Mouse (Mus musculus): ENCODE results near the gene Matn4.
"Not testable (repeated sequence)": the region's sequence is repeated elsewhere in the genome, so short reads cannot be mapped to it uniquely, and the experiment has no call there.

The Matn4 gene

DNA sequence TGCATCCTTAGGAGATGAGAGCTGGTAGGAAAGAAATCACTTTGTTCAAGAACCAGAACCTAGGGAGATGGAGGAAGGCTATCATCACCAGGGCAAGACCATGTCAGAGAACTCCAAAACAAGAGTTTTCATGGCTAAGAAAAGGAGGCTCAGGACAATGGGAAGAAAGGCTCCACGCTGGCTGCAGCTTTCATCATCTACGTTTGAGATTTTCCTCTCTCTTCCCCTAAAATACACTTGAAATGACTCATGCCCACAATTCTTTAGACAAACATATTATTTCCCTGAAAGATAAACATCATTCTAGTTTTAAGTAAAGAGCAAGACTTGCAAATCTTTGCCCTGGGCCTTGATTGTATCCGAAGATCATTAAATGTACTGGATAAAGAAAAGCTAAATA is 33.6 kb downstream of the Matn4 start:
- no peak for DNase-seq (ENCODE audit: low spot score)

DNA sequence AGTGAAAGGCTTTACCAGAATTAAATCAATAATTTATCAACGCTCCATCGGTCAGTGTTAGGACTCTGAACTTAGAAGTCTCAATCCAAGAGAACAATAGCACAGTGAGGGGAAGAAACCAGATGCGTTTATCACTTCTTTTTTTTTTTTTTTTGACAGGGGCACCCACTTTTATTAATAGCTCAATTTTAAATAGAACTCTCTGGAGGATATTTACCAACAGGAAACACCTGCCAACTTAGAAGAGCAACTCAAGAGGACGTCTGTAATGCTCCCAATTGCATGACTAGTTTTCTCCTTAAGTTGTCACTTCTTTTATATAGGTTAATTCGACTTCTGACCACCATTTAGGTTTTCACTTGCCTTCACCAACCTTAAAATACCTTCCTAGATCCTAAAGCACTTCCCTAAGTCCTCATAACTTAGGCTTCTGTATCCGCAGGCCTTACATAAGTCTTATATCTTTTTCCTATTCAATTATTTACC is 36.3 kb downstream of the Matn4 start:
- DNase-seq (ENCODE audit: low spot score) = no peak

DNA sequence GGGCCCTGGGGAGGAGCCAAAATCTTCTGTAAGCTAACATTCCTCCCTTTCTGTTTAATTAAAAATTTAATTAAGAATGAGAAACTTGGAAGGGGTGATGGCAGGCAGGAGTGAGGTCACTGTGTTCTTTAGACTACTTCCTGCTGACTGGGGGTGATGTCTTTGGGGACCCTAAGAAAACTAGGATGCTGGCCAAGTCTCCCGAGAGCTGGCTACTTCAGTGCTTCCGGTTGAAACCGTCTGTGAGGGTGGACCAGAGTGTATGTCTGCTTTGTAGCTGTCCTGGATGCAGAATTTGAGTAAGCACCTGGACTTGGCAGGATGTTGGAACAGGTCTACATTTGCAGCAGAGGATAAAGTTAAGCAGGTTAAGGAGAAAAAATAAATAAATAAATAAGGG is 38.0 kb downstream of the Matn4 start:
- DNase-seq (ENCODE audit: low spot score) = no peak

DNA sequence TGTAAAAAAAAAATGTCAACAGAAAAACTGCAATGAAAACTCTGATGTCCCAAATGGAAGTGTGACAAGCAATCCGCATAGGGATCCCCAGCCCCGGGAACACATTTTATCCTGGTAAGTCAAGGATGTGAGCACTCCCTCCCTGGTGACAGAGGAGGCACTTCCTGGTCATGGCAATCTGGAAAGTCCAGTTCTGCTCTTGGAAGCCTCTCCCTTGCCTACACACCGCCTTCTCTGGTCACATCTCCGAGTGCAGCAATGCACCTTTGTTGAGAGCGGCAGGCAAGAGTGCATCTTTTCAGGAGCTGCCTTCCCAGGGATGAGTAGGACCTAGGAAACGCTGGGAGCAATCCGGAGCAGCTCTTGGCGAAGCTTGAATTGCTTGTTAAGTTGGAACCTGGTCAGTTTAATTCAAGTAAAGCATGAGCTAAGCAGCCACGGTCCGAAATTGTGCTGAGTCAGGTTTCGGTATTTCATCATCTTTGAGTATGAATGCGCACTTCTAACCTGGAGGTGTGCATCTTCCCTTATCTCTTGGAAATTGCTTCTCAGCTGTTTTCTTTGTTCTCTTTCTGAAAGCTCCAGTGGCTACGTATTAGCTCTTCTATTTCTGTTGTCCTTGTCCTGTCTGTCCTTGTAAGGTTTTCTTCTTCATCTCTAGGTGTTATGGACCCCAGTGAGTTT is 43.8 kb downstream of the Matn4 start:
- DNase-seq (ENCODE audit: low spot score) = no peak

DNA sequence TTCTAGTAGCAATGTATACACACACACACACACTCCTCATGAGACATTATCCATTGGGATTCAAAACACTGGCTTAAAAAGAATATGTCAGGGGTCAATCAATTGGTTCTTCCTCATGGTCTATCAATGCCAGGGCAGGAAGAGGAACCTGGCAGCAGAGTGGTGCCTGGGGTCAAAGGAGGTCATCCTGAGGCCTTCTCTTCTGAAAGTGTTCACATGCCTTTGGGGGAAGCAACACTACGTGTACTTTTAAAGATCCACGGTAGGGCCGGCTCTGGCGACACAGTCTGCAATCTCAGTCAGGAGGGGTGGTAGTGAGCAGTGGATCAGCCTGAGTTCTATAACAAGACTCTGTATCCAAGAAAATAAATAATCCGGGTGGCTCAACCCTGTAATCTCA is 45.3 kb downstream of the Matn4 start:
- no peak for DNase-seq (ENCODE audit: low spot score)

DNA sequence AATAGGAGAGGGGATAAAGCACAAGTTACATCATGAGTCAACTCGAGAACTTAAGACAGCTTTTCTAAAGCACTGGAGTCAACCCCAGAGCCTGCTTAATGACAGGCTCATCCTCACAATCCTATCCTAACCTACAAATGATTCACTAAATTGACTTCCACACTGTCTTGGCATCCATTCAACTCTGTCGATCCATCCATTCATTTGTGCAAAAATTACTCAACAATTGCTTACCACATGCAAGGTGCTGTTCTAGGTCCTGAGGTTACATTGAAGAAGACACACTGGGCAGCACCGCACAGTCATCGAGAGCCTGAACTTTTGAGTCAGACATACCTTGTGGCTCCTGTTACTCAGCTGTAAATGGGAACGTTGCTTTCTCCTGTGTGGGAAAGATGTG is 45.9 kb downstream of the Matn4 start:
- DNase-seq (ENCODE audit: low spot score) = no peak

DNA sequence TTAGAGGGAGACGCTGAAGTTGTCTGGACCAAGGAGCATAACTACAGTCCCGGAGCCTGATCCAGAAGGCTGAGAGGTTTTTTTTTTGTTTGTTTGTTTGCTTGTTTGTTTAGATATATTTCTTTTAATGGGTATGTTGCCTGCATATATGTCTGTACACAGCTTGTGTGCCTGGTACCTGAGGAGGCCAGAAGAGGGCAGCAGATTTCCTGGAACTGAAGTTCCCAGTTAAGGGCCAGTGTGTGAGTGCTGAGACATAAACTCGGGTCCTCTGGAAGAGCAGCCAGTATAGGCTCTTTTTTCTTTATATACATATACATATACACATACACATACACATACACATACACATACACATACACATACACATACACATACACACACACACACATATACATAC is 46.6 kb downstream of the Matn4 start:
- DNase-seq (ENCODE audit: low spot score) = no peak

DNA sequence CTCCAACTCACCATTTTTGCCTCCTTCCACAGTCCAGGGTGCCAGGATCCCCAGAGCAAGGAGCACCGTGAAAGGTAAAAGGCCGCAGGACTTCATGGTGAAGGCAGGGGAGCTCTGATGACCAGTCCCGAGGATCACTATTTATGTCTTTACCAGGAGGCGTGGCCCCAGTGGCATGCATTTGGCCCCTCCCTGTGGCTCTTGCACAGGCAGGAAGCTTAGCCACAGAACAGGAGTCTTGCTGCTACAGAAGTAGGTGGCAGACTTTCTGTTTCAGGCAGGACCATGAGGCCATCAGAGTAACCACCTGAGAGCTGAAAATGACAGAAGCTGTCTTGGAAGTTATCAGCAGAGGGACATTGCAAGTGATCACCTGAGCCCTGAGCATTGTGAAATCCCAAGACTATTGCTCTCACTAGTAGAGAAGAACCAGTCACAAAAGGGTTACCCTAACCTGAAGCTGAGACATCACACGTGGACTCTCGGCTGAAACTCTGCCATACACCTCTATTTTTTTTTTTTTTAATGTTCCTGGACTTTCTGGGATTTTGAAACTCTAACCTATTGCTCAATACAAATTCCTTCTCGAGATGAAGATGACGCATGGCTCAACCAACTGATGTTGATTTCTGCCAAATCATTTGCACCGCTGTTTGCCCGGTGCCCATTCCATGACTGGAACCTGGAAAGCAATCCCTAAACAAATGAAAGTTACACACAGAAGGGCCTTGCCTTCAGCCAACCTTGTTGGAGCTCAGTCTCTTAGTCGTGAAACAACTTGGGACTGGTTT is 48.6 kb downstream of the Matn4 start:
- DNase-seq (ENCODE audit: low spot score) = no peak

DNA sequence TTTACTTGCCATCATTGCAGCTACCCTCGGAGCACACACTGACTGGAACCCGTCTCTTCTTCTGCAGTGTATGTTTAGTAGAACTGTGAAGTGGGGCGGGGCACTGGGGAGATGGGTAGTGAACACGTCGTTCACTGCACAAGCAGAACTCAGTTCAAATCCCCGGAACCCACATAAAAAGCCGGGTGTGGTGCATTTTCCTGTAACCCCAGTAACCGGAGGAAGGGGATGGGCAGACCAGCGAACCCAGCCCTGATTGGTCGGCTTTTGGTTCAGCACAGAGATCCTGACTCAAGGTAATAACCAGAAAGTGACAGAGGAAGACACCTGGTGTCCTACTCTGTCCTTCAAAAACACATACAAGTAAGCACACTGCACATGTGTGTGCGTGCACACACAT is 51.6 kb downstream of the Matn4 start:
- no peak for DNase-seq (ENCODE audit: low spot score)

DNA sequence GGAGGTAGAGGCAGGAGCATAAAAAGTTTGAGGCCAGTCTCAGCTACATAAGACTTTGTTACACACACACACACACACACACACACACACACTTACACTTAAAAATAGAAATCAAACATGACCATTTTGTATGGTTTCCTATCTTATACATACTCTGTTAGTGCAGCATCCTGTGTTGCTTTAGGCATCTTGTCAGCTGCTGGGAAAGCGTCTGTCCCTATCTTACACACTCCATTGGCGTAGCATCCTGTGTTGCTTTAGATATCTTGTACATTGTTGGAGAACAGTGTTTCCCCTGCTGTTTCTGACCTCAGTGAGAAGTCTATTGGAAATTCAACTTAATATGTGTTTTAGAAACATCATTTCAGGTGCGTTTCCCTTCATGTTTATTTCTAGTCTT is 52.3 kb downstream of the Matn4 start:
- DNase-seq (ENCODE audit: low spot score) = no peak

DNA sequence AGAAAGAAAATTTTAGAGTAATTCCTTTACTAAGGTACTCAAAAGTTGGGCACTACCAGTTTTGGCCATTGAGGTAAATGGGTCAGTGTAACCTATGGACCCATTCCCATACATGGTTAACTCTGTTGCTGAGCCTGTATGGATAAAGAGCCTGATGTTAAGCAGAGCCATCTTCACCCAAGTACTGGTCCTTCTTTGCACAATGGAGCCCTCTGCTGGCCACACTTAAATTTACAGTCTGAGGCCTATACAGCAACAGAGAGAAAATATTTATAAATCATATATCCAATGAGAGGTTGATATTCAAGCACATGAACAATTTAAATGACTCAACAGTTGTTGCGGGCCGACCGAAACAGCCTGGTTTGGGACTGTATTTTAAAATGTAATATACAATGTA is 56.0 kb downstream of the Matn4 start:
- no peak for DNase-seq (ENCODE audit: low spot score)

DNA sequence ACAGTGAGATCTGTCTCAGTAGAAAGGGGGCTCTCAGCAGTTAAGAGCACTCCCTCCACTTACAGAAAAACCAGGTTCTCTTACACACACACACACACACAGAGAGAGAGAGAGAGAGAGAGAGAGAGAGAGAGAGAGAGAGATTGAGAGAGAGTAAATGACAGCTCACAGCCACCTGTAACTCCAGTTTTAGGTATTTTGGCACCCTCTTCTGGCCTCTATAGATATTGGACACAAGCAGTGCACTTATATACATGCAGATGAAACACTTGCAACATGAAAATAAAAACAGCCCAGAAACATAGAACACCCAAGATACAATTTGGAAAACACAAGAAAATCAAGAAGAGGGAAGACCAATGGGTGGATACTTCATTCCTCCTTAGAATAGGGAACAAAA is 57.3 kb downstream of the Matn4 start:
- not testable (repeated sequence) for DNase-seq (ENCODE audit: low spot score)

DNA sequence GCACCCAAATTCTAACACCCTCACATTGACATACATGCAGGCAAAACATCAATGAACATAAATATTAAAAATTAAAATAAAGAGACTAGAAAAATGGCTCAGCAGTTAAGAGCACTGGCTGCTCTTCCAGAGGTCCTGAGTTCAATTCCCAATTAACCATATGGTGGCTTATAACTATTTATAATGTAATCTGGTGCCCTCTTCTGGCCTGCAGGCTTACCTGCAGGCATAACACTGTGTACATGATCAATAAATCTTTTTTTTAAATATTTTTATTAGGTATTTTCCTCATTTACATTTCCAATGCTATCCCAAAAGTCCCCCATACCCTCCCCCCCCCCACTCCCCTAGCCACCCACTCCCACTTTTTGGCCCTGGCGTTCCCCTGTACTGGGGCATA is 61.2 kb downstream of the Matn4 start:
- DNase-seq (ENCODE audit: low spot score) = not testable (repeated sequence)

All from spleen, adult 12 weeks (tissue).